Mouse (Mus musculus) kidney, adult 2 months (tissue): ENCODE measurements around the gene Kif18a. TPM values are rescaled to one million over a fixed set of nuclear protein-coding genes. Genes with fewer than 3 reads are reported as not detected.

Source experiments
- DNase-seq: peaks from one replicate; pipeline ENCODE4 v3.0.0; 2021
- H3K27ac ChIP-seq: fragments of 200-500 bp; 2 replicates; pipeline ENCODE4 v1.5.1; 2012; ENCODE audit warnings: low read depth, low read length, control low read depth, inconsistent platforms; ENCODE audit not compliant: insufficient read depth
- H3K27me3 ChIP-seq: fragments of 200-500 bp; replicated peaks from 2 replicates; pipeline ENCODE4 v1.6.1; 2012; ENCODE audit warnings: mild to moderate bottlenecking, moderate library complexity, low read length, inconsistent platforms; ENCODE audit not compliant: control insufficient read depth, insufficient read depth
- H3K36me3 ChIP-seq: fragments of 200-500 bp; 2 replicates; pipeline ENCODE4 v1.6.1; 2012; ENCODE audit warnings: mild to moderate bottlenecking, moderate library complexity, low read length, inconsistent platforms; ENCODE audit not compliant: control insufficient read depth, insufficient read depth
- H3K4me1 ChIP-seq: fragments of 200-500 bp; 2 replicates; pipeline ENCODE4 v1.6.1; 2011; ENCODE audit warnings: low read length; ENCODE audit not compliant: control insufficient read depth, insufficient read depth
- H3K4me3 ChIP-seq: fragments of 200-500 bp; 2 replicates; pipeline ENCODE4 v1.5.1; 2011; ENCODE audit warnings: mild to moderate bottlenecking, low read depth, low read length, control low read depth; ENCODE audit not compliant: insufficient read depth
- CTCF ChIP-seq: fragments of 200-500 bp; conservative IDR thresholded peaks from 2 replicates; pipeline ENCODE4 v1.5.1; 2011; ENCODE audit warnings: low read depth, mild to moderate bottlenecking, control low read depth, low read length, moderate library complexity, mixed read lengths; ENCODE audit not compliant: insufficient read depth, insufficient read length
- POLR2A ChIP-seq: fragments of 200-500 bp; IDR thresholded peaks from one replicate; pipeline ENCODE4 v1.6.1; 2011; ENCODE audit warnings: low read depth, low read length, control low read depth
- WGBS: fragments of 180-500 bp; shearing (Covaris S2); methylation state at CpG from one replicate; pipeline ENCODE4 v1.1.7; 2018; 5-methylcytosine and 5-hydroxymethylcytosine counted together
- polyA plus RNA-seq: library from polyadenylated mRNA; depleted of rRNA; stranded (reverse); fragments of >200 nt; gene quantifications from 2 replicates; pipeline ENCODE4 v1.2.3, GENCODE M21; 2012

Gene Kif18a
- polyA plus RNA-seq, 1 experiment = 0.11 TPM

GRCm38 (mm10) chr2:109278036-109278435 lies 2.5 kb upstream of the Kif18a start:
- under 1% methylated on average over 16 of the region's 16 CpGs for WGBS
- peak overlapping the region; percentile 54 for H3K4me3 ChIP-seq
- H3K4me1 ChIP-seq = no peaks in the 10 kb centered on the region; the same call in 1 of the 2 replicates
- peak; percentile 74 for DNase-seq
- H3K27me3 ChIP-seq = no peaks in the 10 kb centered on the region
- H3K36me3 ChIP-seq = no peaks in the 10 kb centered on the region
- H3K27ac ChIP-seq = no peak overlapping the region
- TF ChIP-seq CTCF = no peak

GRCm38 (mm10) chr2:109280272-109280599 lies 302 bp upstream of the Kif18a start:
- no peaks in the 10 kb centered on the region; the same call in 1 of the 2 replicates for H3K4me1 ChIP-seq
- TF ChIP-seq POLR2A (no peak), CTCF (no peak)
- H3K4me3 ChIP-seq = peak overlapping the region; percentile 50
- H3K27ac ChIP-seq = 0 out of 2 replicates have a peak overlapping the region, but pooled peaks have one; percentile 40
- H3K36me3 ChIP-seq = no peaks in the 10 kb centered on the region
- no peaks in the 10 kb centered on the region for H3K27me3 ChIP-seq
- DNase-seq = no peak
- 4% methylated on average over 4 of the region's 4 CpGs for WGBS

- TF ChIP-seq CTCF (no peak), POLR2A (no peak)
- WGBS = 0% methylated on average over 1 of the region's 1 CpGs
- no peaks in the 10 kb centered on the region for H3K36me3 ChIP-seq
- H3K27me3 ChIP-seq = no peaks in the 10 kb centered on the region
- peak overlapping the region; percentile 33; the same call in 1 of the 2 replicates for H3K27ac ChIP-seq
- no peaks in the 10 kb centered on the region; the same call in 1 of the 2 replicates for H3K4me1 ChIP-seq
- peak overlapping the region; percentile 73 for H3K4me3 ChIP-seq
- no peak for DNase-seq
Measured at GRCm38 (mm10) chr2:109281341-109281690, 778 bp downstream of the Kif18a start.

GRCm38 (mm10) chr2:109284121-109284520 lies 3.6 kb downstream of the Kif18a start:
- H3K4me3 ChIP-seq = no peak overlapping the region
- no peaks in the 10 kb centered on the region for H3K27me3 ChIP-seq
- no peak overlapping the region for H3K27ac ChIP-seq
- no peaks in the 10 kb centered on the region for H3K36me3 ChIP-seq
- no peaks in the 10 kb centered on the region; the same call in 1 of the 2 replicates for H3K4me1 ChIP-seq
- no peak for DNase-seq
- no peak for TF ChIP-seq CTCF
- TF ChIP-seq POLR2A = no peak
- WGBS = 92% methylated on average over 3 of the region's 3 CpGs

- WGBS = 97% methylated on average over 6 of the region's 6 CpGs
- Histone ChIP-seq H3K36me3 (no peaks in the 10 kb centered on the region), H3K4me1 (no peaks in the 10 kb centered on the region), H3K27me3 (no peaks in the 10 kb centered on the region), H3K4me3 (no peak overlapping the region), H3K27ac (no peak overlapping the region)
- TF ChIP-seq POLR2A = no peak
- TF ChIP-seq CTCF = no peak
- no peak for DNase-seq
Measured at GRCm38 (mm10) chr2:109289327-109289726, 8.8 kb downstream of the Kif18a start.

DNA sequence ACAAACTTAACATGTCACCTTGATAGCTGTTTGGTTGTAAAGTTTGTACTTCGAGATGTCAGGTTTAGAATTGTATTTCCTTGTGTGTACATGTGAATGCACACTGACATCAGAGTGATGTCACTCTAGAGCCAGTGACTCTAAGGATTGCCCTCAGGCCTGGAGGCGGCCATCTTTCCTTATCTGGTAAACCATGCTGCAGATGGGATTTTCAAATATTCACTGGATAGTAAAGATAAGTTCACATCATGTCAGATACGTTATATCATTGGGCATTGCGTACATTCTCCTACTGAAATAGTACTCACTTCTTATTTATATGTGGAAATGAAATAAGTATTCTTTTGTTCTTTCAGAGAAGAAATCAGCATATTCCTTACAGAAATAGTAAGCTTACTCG lies 15.7 kb downstream of the Kif18a start:
- H3K27me3 ChIP-seq = no peaks in the 10 kb centered on the region
- no peak overlapping the region for H3K27ac ChIP-seq
- no peaks in the 10 kb centered on the region for H3K4me1 ChIP-seq
- H3K4me3 ChIP-seq = no peak overlapping the region
- no peak for DNase-seq
- 92% methylated on average over 5 of the region's 5 CpGs for WGBS
- H3K36me3 ChIP-seq = no peaks in the 10 kb centered on the region
- TF ChIP-seq POLR2A = no peak
- no peak for TF ChIP-seq CTCF

GRCm38 (mm10) chr2:109298160-109298559 lies 17.6 kb downstream of the Kif18a start:
- no peak overlapping the region for H3K4me3 ChIP-seq
- no peak overlapping the region for H3K27ac ChIP-seq
- TF ChIP-seq CTCF = no peak
- TF ChIP-seq POLR2A = no peak
- no peaks in the 10 kb centered on the region for H3K4me1 ChIP-seq
- H3K27me3 ChIP-seq = no peaks in the 10 kb centered on the region
- WGBS = 98% methylated on average over 1 of the region's 1 CpGs
- no peaks in the 10 kb centered on the region for H3K36me3 ChIP-seq
- DNase-seq = no peak

GRCm38 (mm10) chr2:109302234-109302633 lies 21.7 kb downstream of the Kif18a start:
- Histone ChIP-seq H3K27me3 (no peaks in the 10 kb centered on the region), H3K36me3 (no peaks in the 10 kb centered on the region), H3K4me3 (no peak overlapping the region), H3K27ac (no peak overlapping the region), H3K4me1 (no peaks in the 10 kb centered on the region)
- TF ChIP-seq POLR2A = no peak
- no peak for TF ChIP-seq CTCF
- 91% methylated on average over 3 of the region's 3 CpGs for WGBS
- DNase-seq = no peak
